Mouse (Mus musculus): Measurements from ENCODE around the gene Parp12. TPM values are rescaled to one million over a fixed set of nuclear protein-coding genes. Genes with fewer than 3 reads are reported as not detected.

The Parp12 gene
- polyA plus RNA-seq, 1 experiment from 2014 or later = 1.9 TPM

DNA sequence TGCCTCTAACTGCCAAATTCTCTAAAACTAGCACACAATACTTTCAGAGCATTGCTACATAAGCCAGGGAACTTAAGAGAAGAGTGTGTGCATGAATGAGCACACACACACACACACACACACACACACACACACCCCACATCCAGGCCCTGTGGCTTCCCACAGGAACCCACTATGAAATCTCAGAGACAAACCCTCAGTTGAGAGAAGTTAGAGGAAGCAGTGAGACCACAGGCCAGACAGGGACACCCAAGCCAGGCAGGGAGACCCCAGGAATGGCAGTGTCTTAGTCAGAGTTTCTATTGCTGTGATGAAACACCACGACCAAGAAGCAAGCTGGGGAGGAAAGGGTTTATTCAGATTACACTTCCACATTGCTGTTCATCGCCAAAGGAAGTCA is 54.6 kb downstream of the Parp12 start:
- Histone ChIP-seq H3K4me2 (ENCODE audit: low read length) (no peak overlapping the region), H3K27me3 (ENCODE audit: control insufficient read depth, insufficient read depth, low read depth, low read length) (no peaks in the 10 kb centered on the region), H3K9ac (ENCODE audit: low read depth, low read length) (no peak overlapping the region), H3K36me3 (ENCODE audit: control insufficient read depth, insufficient read depth, low read length) (no peaks in the 10 kb centered on the region), H3K9me3 (replicated peaks; ENCODE audit: control insufficient read depth, low read length, poor library complexity, severe bottlenecking) (no peaks in the 10 kb centered on the region), H3K4me3 (ENCODE audit: low read depth, low read length) (no peak overlapping the region), H3K27ac (ENCODE audit: low read length) (no peak overlapping the region), H3K4me1 (ENCODE audit: control insufficient read depth, insufficient read depth, low read length) (peaks cover 4% of the 10 kb centered on the region)
- no peak for ATAC-seq
- WGBS = 66% methylated on average over 2 of the region's 2 CpGs

DNA sequence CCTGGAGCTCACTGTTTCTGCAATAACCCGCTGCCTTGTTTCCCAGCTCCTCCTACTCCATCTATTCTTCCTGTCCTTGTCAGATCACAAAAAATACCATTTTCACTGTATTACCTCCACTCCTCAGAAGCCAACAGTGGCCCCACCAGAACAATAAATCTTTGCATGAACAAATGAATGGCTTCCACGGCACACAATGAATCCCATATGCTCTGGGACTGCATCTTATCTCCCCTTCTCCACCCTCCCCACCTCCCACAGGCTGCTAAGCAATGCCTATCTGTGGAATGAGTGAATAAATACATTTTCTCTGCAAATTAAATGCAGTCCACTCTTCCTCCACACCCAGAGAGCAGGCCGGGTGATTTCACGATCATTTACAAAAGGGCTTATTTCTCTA is 57.0 kb downstream of the Parp12 start:
- no peak for ATAC-seq
- no peak overlapping the region for H3K4me3 ChIP-seq (ENCODE audit: low read depth, low read length)
- no peak overlapping the region for H3K4me2 ChIP-seq (ENCODE audit: low read length)
- H3K27ac ChIP-seq (ENCODE audit: low read length) = no peak overlapping the region
- H3K4me1 ChIP-seq (ENCODE audit: control insufficient read depth, insufficient read depth, low read length) = peaks cover 4% of the 10 kb centered on the region
- H3K9me3 ChIP-seq (replicated peaks; ENCODE audit: control insufficient read depth, low read length, poor library complexity, severe bottlenecking) = no peaks in the 10 kb centered on the region
- H3K9ac ChIP-seq (ENCODE audit: low read depth, low read length) = no peak overlapping the region
- WGBS = 17% methylated on average over 4 of the region's 4 CpGs
- no peaks in the 10 kb centered on the region for H3K36me3 ChIP-seq (ENCODE audit: control insufficient read depth, insufficient read depth, low read length)
- no peaks in the 10 kb centered on the region for H3K27me3 ChIP-seq (ENCODE audit: control insufficient read depth, insufficient read depth, low read depth, low read length)

DNA sequence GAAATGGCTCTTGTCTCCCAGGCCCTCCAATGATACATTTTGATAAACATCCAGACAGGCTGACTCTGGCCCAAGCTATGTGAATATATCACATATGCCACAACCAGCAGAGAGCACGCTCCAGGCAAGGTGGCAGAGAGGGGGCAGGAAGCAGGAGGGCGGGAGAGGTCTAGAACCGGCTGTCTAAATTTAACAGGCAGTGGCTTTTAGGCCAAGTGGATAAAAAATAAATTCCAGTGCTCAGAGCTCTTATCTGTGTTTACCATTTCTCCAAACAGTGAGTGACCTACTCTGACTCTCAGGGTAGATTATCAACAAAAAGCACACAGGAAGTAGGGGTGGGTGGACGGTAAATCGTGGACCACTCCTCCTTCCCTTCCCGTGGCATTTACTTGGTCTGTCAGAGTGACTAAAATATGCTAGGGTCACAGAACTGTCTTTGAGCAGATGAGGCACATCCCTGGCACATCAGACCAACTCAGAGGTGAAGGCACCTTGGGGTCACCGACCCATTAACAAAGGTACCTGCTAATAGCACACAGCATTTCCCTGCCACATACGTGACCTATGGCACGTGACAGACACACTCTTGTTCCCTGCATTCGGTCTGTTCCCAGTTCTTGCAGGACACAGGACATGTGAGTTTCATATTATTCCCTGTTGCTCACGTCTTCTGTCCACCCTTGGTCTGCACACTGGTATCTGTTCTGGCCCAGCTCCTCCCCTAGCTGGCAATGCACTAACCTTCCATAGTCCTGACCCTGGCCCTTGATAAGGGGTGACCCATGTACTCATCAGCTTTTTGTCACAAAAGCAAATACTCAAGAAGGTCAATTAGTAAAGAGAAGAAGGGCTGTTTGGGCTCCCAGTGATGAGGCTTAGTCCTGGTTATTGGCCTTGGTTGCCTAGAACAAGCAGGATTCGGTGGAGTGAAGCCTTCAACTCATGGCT is 58.3 kb downstream of the Parp12 start:
- H3K9me3 ChIP-seq (replicated peaks; ENCODE audit: control insufficient read depth, low read length, poor library complexity, severe bottlenecking) = no peaks in the 10 kb centered on the region
- no peak overlapping the region for H3K27ac ChIP-seq (ENCODE audit: low read length)
- no peak overlapping the region for H3K9ac ChIP-seq (ENCODE audit: low read depth, low read length)
- WGBS = 87% methylated on average over 12 of the region's 12 CpGs
- H3K27me3 ChIP-seq (ENCODE audit: control insufficient read depth, insufficient read depth, low read depth, low read length) = no peaks in the 10 kb centered on the region
- no peak overlapping the region for H3K4me3 ChIP-seq (ENCODE audit: low read depth, low read length)
- H3K4me1 ChIP-seq (ENCODE audit: control insufficient read depth, insufficient read depth, low read length) = peaks cover 4% of the 10 kb centered on the region
- H3K4me2 ChIP-seq (ENCODE audit: low read length) = no peak overlapping the region
- no peak for ATAC-seq
- H3K36me3 ChIP-seq (ENCODE audit: control insufficient read depth, insufficient read depth, low read length) = no peaks in the 10 kb centered on the region

DNA sequence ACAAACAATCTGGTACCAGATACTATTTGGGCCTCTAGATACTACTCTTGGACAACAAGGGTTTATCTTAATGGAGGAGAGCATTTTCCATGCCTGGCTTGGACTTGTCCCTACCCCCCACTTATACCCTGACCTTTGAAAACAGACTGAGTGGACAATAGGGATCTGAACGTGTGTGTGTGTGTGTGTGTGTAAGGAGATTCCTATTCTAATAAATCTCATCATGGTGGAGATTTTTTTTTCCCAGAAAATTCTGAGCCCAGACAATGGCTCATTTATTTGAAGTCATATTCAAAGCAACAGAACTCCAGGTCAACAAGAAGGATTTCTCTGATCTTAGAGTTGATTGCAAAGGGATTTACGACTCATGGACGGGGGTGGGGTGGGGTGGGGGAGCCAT is 59.2 kb downstream of the Parp12 start:
- Histone ChIP-seq H3K9me3 (replicated peaks; ENCODE audit: control insufficient read depth, low read length, poor library complexity, severe bottlenecking) (no peaks in the 10 kb centered on the region), H3K27ac (ENCODE audit: low read length) (no peak overlapping the region), H3K36me3 (ENCODE audit: control insufficient read depth, insufficient read depth, low read length) (no peaks in the 10 kb centered on the region), H3K27me3 (ENCODE audit: control insufficient read depth, insufficient read depth, low read depth, low read length) (no peaks in the 10 kb centered on the region), H3K4me1 (ENCODE audit: control insufficient read depth, insufficient read depth, low read length) (peaks cover 4% of the 10 kb centered on the region), H3K4me3 (ENCODE audit: low read depth, low read length) (no peak overlapping the region), H3K4me2 (ENCODE audit: low read length) (no peak overlapping the region), H3K9ac (ENCODE audit: low read depth, low read length) (no peak overlapping the region)
- 65% methylated on average over 3 of the region's 3 CpGs for WGBS
- ATAC-seq = no peak

DNA sequence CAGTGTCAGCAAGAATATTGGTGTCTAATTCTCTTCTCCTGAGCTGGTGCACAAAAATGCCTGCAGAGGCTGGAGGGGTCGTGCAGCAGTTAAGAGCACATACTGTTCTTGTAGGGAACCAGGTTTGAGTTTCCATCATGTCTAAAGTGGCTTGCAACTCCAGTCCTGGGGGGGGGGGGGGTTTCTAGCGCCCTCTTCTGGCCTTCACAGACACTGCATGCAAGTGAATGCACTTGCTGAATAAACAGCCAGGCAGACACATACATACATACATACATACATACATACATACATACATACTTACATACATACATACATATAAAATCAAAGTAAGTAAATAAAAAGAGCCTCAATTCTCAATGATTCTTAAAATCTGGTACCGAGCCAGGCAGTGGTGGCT is 59.8 kb downstream of the Parp12 start:
- 60% methylated on average over 3 of the region's 3 CpGs for WGBS
- Histone ChIP-seq H3K9ac (ENCODE audit: low read depth, low read length) (no peak overlapping the region), H3K27me3 (ENCODE audit: control insufficient read depth, insufficient read depth, low read depth, low read length) (no peaks in the 10 kb centered on the region), H3K36me3 (ENCODE audit: control insufficient read depth, insufficient read depth, low read length) (no peaks in the 10 kb centered on the region), H3K4me2 (ENCODE audit: low read length) (no peak overlapping the region), H3K4me3 (ENCODE audit: low read depth, low read length) (no peak overlapping the region), H3K27ac (ENCODE audit: low read length) (no peak overlapping the region), H3K4me1 (ENCODE audit: control insufficient read depth, insufficient read depth, low read length) (peaks cover 4% of the 10 kb centered on the region), H3K9me3 (replicated peaks; ENCODE audit: control insufficient read depth, low read length, poor library complexity, severe bottlenecking) (no peaks in the 10 kb centered on the region)
- ATAC-seq = no peak

DNA sequence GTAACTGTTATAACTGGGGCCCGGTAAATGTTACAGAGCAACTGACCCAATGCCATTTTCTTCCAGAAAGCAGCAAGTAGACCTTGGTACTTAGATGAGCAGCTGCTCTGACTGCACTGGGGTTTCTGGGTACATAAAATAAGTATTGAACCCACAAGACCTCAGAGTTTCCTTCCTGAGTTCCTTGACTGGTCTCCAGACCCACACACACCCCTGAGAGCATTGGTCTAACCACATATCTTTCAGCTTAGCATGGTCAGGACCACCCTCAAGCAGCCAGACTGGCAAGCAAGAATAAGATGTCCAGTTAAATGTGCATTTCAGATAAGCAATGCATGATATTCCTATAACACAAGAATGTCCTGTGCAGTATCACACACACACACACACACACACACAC is 61.0 kb downstream of the Parp12 start:
- peaks cover 4% of the 10 kb centered on the region for H3K4me1 ChIP-seq (ENCODE audit: control insufficient read depth, insufficient read depth, low read length)
- H3K4me3 ChIP-seq (ENCODE audit: low read depth, low read length) = no peak overlapping the region
- no peak overlapping the region for H3K9ac ChIP-seq (ENCODE audit: low read depth, low read length)
- H3K27me3 ChIP-seq (ENCODE audit: control insufficient read depth, insufficient read depth, low read depth, low read length) = no peaks in the 10 kb centered on the region
- 92% methylated on average over 1 of the region's 1 CpGs for WGBS
- H3K4me2 ChIP-seq (ENCODE audit: low read length) = no peak overlapping the region
- no peaks in the 10 kb centered on the region for H3K9me3 ChIP-seq (replicated peaks; ENCODE audit: control insufficient read depth, low read length, poor library complexity, severe bottlenecking)
- H3K36me3 ChIP-seq (ENCODE audit: control insufficient read depth, insufficient read depth, low read length) = no peaks in the 10 kb centered on the region
- H3K27ac ChIP-seq (ENCODE audit: low read length) = no peak overlapping the region
- no peak for ATAC-seq

DNA sequence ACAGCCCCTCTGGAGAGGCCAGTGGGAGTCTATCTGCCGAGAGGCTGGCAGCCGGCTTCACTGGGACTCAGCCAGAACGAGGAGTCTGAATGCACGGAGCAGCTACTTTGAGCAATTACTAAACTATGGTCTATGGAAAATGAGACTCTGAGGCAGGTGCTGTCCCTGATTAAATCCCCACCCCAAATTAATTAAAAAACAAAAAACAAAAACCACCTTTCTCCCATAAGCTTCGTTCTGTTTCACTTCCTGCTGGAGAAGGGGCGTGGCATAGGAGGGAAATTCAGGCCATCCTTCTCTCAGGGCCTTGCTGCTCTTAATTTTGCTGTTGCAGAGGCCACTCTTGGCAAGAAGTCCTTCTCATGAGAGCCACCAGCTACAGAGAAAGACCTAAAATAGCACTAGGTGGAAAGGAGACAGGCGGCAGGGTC is 62.3 kb downstream of the Parp12 start:
- no peak overlapping the region for H3K4me3 ChIP-seq (ENCODE audit: low read depth, low read length)
- no peaks in the 10 kb centered on the region for H3K9me3 ChIP-seq (replicated peaks; ENCODE audit: control insufficient read depth, low read length, poor library complexity, severe bottlenecking)
- no peak for ATAC-seq
- no peaks in the 10 kb centered on the region; the same call in 1 of the 2 replicates for H3K4me1 ChIP-seq (ENCODE audit: control insufficient read depth, insufficient read depth, low read length)
- no peaks in the 10 kb centered on the region for H3K36me3 ChIP-seq (ENCODE audit: control insufficient read depth, insufficient read depth, low read length)
- no peak overlapping the region for H3K9ac ChIP-seq (ENCODE audit: low read depth, low read length)
- WGBS = 57% methylated on average over 7 of the region's 7 CpGs
- no peaks in the 10 kb centered on the region for H3K27me3 ChIP-seq (ENCODE audit: control insufficient read depth, insufficient read depth, low read depth, low read length)
- H3K4me2 ChIP-seq (ENCODE audit: low read length) = no peak overlapping the region
- H3K27ac ChIP-seq (ENCODE audit: low read length) = no peak overlapping the region

DNA sequence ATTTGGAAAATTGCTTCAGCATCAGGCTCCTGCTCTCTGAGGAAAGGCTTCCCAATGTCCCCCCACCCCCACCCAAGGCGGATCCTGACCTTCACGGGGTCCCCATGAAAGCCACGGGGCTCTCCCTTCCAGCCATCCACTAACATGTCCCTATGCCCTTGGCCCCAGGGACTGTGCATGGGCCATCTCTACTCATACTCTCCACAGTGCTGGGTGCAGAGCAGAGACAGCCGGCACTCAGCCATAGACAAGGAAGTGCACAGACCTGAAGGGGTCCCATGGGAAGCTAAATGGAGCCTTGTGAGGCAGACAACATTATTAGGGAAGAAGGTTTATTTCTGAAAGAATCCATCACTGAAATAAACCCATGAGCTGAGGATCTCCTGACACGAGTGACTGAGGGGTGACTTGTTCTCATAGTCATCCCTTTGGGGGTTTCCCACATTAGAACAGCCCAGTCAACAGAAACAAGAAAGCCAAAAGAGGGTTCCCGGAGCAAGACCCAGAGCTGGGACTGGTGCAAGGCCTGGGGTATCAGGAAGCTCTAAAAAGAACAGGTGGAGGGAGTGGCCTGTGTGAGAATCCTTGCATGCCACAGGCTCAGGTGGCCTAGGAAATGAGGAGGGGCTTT is 63.2 kb downstream of the Parp12 start:
- no peak overlapping the region for H3K9ac ChIP-seq (ENCODE audit: low read depth, low read length)
- no peaks in the 10 kb centered on the region for H3K9me3 ChIP-seq (replicated peaks; ENCODE audit: control insufficient read depth, low read length, poor library complexity, severe bottlenecking)
- H3K36me3 ChIP-seq (ENCODE audit: control insufficient read depth, insufficient read depth, low read length) = no peaks in the 10 kb centered on the region
- no peak overlapping the region for H3K27ac ChIP-seq (ENCODE audit: low read length)
- no peaks in the 10 kb centered on the region for H3K4me1 ChIP-seq (ENCODE audit: control insufficient read depth, insufficient read depth, low read length)
- 82% methylated on average over 6 of the region's 6 CpGs for WGBS
- peak; percentile 64; the same call in 1 of the 2 replicates for ATAC-seq
- no peaks in the 10 kb centered on the region for H3K27me3 ChIP-seq (ENCODE audit: control insufficient read depth, insufficient read depth, low read depth, low read length)
- H3K4me2 ChIP-seq (ENCODE audit: low read length) = no peak overlapping the region
- H3K4me3 ChIP-seq (ENCODE audit: low read depth, low read length) = no peak overlapping the region

DNA sequence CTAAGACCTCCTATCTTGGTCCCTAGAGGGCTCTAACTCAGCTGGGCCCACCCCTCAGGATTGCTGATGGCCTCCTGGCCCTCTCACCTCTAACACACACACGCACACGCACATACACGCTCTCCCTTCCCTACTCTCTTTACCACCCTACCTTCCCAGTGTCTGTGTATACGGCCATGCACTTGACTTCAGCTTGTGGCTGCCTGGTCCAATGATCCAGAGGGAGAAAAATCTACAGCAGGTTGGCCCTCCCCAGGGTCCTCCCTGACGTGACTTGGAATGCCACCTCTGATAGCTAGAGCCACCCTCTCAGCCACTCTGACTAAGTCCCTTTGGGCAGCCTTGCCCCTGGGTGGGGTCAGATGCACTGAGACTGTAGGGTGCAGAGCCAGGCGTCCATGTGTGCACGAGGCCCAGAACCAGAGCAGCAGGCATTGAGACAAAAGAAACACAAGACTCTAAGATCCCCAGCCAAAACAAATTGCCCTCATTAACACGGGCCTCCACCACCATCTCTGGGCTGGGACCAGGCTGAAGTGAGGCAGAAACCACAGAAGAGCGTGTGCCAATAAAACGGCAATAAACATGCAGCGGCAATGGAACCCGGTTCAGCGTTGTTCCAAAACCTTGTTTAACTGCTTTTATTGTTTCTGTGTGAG is 63.8 kb downstream of the Parp12 start:
- Histone ChIP-seq H3K27ac (ENCODE audit: low read length) (no peak overlapping the region), H3K9ac (ENCODE audit: low read depth, low read length) (no peak overlapping the region), H3K36me3 (ENCODE audit: control insufficient read depth, insufficient read depth, low read length) (no peaks in the 10 kb centered on the region), H3K4me2 (ENCODE audit: low read length) (no peak overlapping the region), H3K4me3 (ENCODE audit: low read depth, low read length) (no peak overlapping the region), H3K27me3 (ENCODE audit: control insufficient read depth, insufficient read depth, low read depth, low read length) (no peaks in the 10 kb centered on the region), H3K9me3 (replicated peaks; ENCODE audit: control insufficient read depth, low read length, poor library complexity, severe bottlenecking) (no peaks in the 10 kb centered on the region), H3K4me1 (ENCODE audit: control insufficient read depth, insufficient read depth, low read length) (no peaks in the 10 kb centered on the region)
- WGBS = 78% methylated on average over 13 of the region's 13 CpGs
- ATAC-seq = no peak

Measured in midbrain, embryonic 16.5 days (tissue).